Mouse (Mus musculus) ES-E14 (cell line): ENCODE measurements at regions not wholly inside any gene's neighbourhood (a gene's known extent, or its start where the extent isn't known, plus 50 kb on each side); places are given as distances from the start of the nearest gene placed in this dataset.

Source experiments
- CHD2 ChIP-seq: IDR thresholded peaks from 2 replicates; pipeline ENCODE4 v1.6.1; 2014; ENCODE audit warnings: mild to moderate bottlenecking, low read depth, low read length, inconsistent platforms
- HCFC1 ChIP-seq: IDR thresholded peaks from 2 replicates; pipeline ENCODE4 v1.6.1; 2012; ENCODE audit warnings: low read length, inconsistent platforms, borderline replicate concordance; ENCODE audit not compliant: insufficient read depth
- ZC3H11A ChIP-seq: IDR thresholded peaks from 2 replicates; pipeline ENCODE4 v1.6.1; 2012; ENCODE audit warnings: low read depth, mild to moderate bottlenecking, inconsistent platforms, low read length, borderline replicate concordance
- ZNF384 ChIP-seq: IDR thresholded peaks from 2 replicates; pipeline ENCODE4 v1.6.1; 2012; ENCODE audit warnings: low read depth, low read length, inconsistent platforms

GRCm38 (mm10) chr10:126483479-126483878 lies 417.7 kb downstream of the Atp23 start:
- TF ChIP-seq CHD2 (no peak), ZNF384 (no peak), ZC3H11A (no peak), HCFC1 (no peak)
